Mouse (Mus musculus) liver, embryonic 16.5 days (tissue): ENCODE data around the gene Anapc11. TPM values are rescaled to one million over a fixed set of nuclear protein-coding genes. Genes with fewer than 3 reads are reported as not detected.
"Not testable (repeated sequence)": the region's sequence is repeated elsewhere in the genome, so short reads cannot be mapped to it uniquely, and the experiment has no call there.

ENCODE experiments used
- ATAC-seq: fragments of 200-750 bp; cut with Nextera tagmentation; 2 replicates; pipeline ENCODE4 v1.8.0; 2017; ENCODE audit warnings: low read depth, mild to moderate bottlenecking, moderate number of reproducible peaks, moderate library complexity
- H3K27ac ChIP-seq: fragments of 300-500 bp; sonication (generic); 2 replicates; pipeline ENCODE4 v1.5.1; 2014; ENCODE audit warnings: mild to moderate bottlenecking, low read length
- H3K27me3 ChIP-seq: fragments of 300-500 bp; sonication (generic); 2 replicates; pipeline ENCODE4 v1.6.1; 2014; ENCODE audit warnings: low read depth, low read length, mixed read lengths; ENCODE audit not compliant: control insufficient read depth, insufficient read depth
- H3K36me3 ChIP-seq: fragments of 300-500 bp; sonication (generic); 2 replicates; pipeline ENCODE4 v1.6.1; 2014; ENCODE audit warnings: mild to moderate bottlenecking; ENCODE audit not compliant: control insufficient read depth, insufficient read depth
- H3K4me1 ChIP-seq: fragments of 300-500 bp; sonication (generic); 2 replicates; pipeline ENCODE4 v1.6.1; 2014; ENCODE audit warnings: low read depth, low read length, mixed read lengths; ENCODE audit not compliant: control insufficient read depth
- H3K4me2 ChIP-seq: fragments of 300-500 bp; sonication (generic); 2 replicates; pipeline ENCODE4 v1.6.1; 2014; ENCODE audit warnings: low read depth, low read length, mixed read lengths
- H3K4me3 ChIP-seq: fragments of 300-500 bp; sonication (generic); 2 replicates; pipeline ENCODE4 v1.5.1; 2014; ENCODE audit warnings: low read depth, mild to moderate bottlenecking, low read length
- H3K9ac ChIP-seq: fragments of 300-500 bp; sonication (generic); 2 replicates; pipeline ENCODE4 v1.6.1; 2014; ENCODE audit warnings: low read depth, low read length
- H3K9me3 ChIP-seq: fragments of 300-500 bp; sonication (generic); replicated peaks from 2 replicates; pipeline ENCODE4 v1.6.1; 2016; ENCODE audit warnings: low read length; ENCODE audit not compliant: control insufficient read depth
- WGBS: fragments of 180-500 bp; shearing (Covaris S2); extraction: QIAGEN DNeasy Blood & Tissue Kit; methylation state at CpG from one replicate; pipeline ENCODE4 v1.1.7; 2014; ENCODE audit not compliant: insufficient replicate concordance; 5-methylcytosine and 5-hydroxymethylcytosine counted together
- polyA plus RNA-seq: library from polyadenylated mRNA; unstranded; fragments of >200 nt; fragmentation: Nextera tagmentation; extraction: Ambion mirVana; gene quantifications from 2 replicates; pipeline ENCODE4 v1.2.1, GENCODE M21; 2015

Gene Anapc11
- polyA plus RNA-seq, 1 experiment from 2014 or later = 67.8 TPM

- H3K36me3 ChIP-seq = peaks cover 39% of the 10 kb centered on the region
- WGBS = 77% methylated on average over 6 of the region's 6 CpGs
These were observed 39.4 kb upstream of the Anapc11 start for GRCm38 (mm10) chr11:120558843-120559242.

DNA sequence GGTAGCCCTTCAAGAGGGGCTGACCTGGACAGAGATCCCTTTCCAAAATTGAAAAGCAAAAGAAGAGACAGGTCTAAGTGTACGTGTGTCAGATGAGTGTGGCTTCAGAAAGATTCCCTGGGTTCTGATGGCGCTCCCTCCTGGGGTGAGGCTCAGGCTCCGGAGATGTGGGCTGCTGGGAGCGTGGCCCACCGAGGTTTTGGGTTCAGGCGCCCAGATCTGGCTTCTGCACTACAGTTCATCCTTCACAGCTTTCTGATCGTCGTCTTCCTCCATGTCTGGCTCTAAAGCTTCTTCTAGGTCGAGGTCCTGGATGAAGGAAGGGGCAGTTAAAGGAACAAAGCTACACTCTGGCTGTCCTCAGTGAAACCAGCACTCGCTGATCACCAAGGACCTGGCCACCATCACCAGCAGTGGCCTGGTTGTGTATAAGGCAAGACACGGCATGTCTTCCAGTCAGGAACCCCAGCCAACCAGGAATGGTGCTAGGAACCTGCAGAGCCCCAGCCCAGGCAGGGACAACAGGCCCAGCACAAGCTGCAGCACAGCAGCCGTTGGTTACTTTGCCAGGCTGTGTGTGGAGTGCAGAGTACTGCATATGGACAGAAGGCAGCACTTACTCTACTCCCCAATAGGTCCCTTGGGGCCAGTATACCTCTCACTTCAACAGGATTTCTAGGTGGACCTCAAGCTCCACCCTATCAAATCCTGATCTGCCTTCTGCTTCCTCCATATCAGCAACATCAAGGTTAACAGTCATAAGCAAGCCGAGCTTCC is 37.1 kb upstream of the Anapc11 start:
- Histone ChIP-seq H3K27me3 (no peaks in the 10 kb centered on the region), H3K4me1 (no peaks in the 10 kb centered on the region), H3K4me3 (no peak overlapping the region), H3K27ac (no peak overlapping the region), H3K9me3 (no peaks in the 10 kb centered on the region), H3K36me3 (peaks cover 54% of the 10 kb centered on the region), H3K4me2 (no peak overlapping the region), H3K9ac (no peak overlapping the region)
- ATAC-seq = no peak
- 74% methylated on average over 13 of the region's 13 CpGs for WGBS

More at GRCm38 (mm10) chr11:120558843-120559242, 39.4 kb upstream of the Anapc11 start:
- H3K4me1 ChIP-seq, H3K9me3 ChIP-seq, H3K4me3 ChIP-seq, H3K27me3 ChIP-seq, ATAC-seq, H3K27ac ChIP-seq, H3K9ac ChIP-seq, H3K4me2 ChIP-seq: not testable (repeated sequence)

GRCm38 (mm10) chr11:120562949-120563348 is 35.3 kb upstream of the Anapc11 start:
- no peaks in the 10 kb centered on the region for H3K9me3 ChIP-seq
- no peak for ATAC-seq
- H3K36me3 ChIP-seq = peaks cover 67% of the 10 kb centered on the region

GRCm38 (mm10) chr11:120565114-120565513 is 33.1 kb upstream of the Anapc11 start:
- peaks cover 76% of the 10 kb centered on the region for H3K36me3 ChIP-seq

More at GRCm38 (mm10) chr11:120562949-120563348, 35.3 kb upstream of the Anapc11 start:
- no peak overlapping the region for H3K4me3 ChIP-seq
- no peak overlapping the region for H3K9ac ChIP-seq
- 88% methylated on average over 13 of the region's 13 CpGs for WGBS
- no peaks in the 10 kb centered on the region for H3K4me1 ChIP-seq
- no peak overlapping the region for H3K27ac ChIP-seq
- no peaks in the 10 kb centered on the region for H3K27me3 ChIP-seq
- H3K4me2 ChIP-seq = no peak overlapping the region

GRCm38 (mm10) chr11:120568324-120568723 is 29.9 kb upstream of the Anapc11 start:
- Histone ChIP-seq H3K27me3 (no peaks in the 10 kb centered on the region), H3K4me3 (no peak overlapping the region), H3K27ac (no peak overlapping the region), H3K4me1 (peaks cover 20% of the 10 kb centered on the region), H3K36me3 (peaks cover 56% of the 10 kb centered on the region), H3K4me2 (no peak overlapping the region), H3K9me3 (no peaks in the 10 kb centered on the region), H3K9ac (no peak overlapping the region)
- no peak for ATAC-seq
- 85% methylated on average over 6 of the region's 6 CpGs for WGBS

More at GRCm38 (mm10) chr11:120565114-120565513, 33.1 kb upstream of the Anapc11 start:
- Histone ChIP-seq H3K4me3 (no peak overlapping the region), H3K27ac (no peak overlapping the region), H3K4me2 (no peak overlapping the region), H3K9ac (no peak overlapping the region), H3K4me1 (no peaks in the 10 kb centered on the region; the same call in 1 of the 2 replicates), H3K27me3 (no peaks in the 10 kb centered on the region), H3K9me3 (no peaks in the 10 kb centered on the region)
- 75% methylated on average over 9 of the region's 9 CpGs for WGBS
- ATAC-seq = no peak

- Histone ChIP-seq H3K9me3 (no peaks in the 10 kb centered on the region), H3K27me3 (no peaks in the 10 kb centered on the region), H3K4me1 (peaks cover 29% of the 10 kb centered on the region), H3K4me2 (peak overlapping the region; percentile 96), H3K4me3 (peak overlapping the region; percentile 97), H3K9ac (peak overlapping the region; percentile 95), H3K27ac (peak overlapping the region; percentile 88), H3K36me3 (peaks cover 37% of the 10 kb centered on the region)
- WGBS = 25% methylated on average over 3 of the region's 3 CpGs
- ATAC-seq = no peak
These were observed 27.1 kb upstream of the Anapc11 start for GRCm38 (mm10) chr11:120571122-120571521.

- Histone ChIP-seq H3K9ac (peak overlapping the region; percentile 95), H3K4me3 (peak overlapping the region; percentile 97), H3K9me3 (no peaks in the 10 kb centered on the region), H3K27me3 (no peaks in the 10 kb centered on the region), H3K4me2 (peak overlapping the region; percentile 96), H3K4me1 (peaks cover 32% of the 10 kb centered on the region), H3K36me3 (peaks cover 33% of the 10 kb centered on the region), H3K27ac (peak overlapping the region; percentile 88)
- 4% methylated on average over 11 of the region's 11 CpGs for WGBS
- ATAC-seq = no peak
These were observed 26.3 kb upstream of the Anapc11 start for GRCm38 (mm10) chr11:120571754-120572416.

DNA sequence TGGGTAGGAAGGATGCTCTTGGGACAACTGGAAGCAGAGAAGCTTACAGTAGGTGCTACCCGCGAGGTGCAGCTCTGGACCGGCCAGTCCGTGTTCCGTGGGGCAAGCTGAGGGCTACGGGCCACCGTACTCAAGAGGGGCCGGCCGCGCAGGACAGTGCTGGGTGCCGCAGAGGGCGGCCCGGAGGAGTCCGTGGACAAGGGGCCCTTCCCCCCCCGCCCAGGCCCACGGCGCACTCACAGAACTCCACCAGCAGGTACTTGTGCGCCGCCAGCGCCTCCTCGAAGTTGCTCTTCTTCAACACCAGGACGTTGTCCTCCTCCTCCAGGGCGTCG is 25.8 kb upstream of the Anapc11 start:
- H3K36me3 ChIP-seq = peaks cover 28% of the 10 kb centered on the region
- no peaks in the 10 kb centered on the region for H3K27me3 ChIP-seq
- peak overlapping the region; percentile 95 for H3K9ac ChIP-seq
- WGBS = under 1% methylated on average over 24 of the region's 24 CpGs
- peak overlapping the region; percentile 88 for H3K27ac ChIP-seq
- peak overlapping the region; percentile 97 for H3K4me3 ChIP-seq
- peaks cover 32% of the 10 kb centered on the region for H3K4me1 ChIP-seq
- peak; percentile 1 for ATAC-seq
- peak overlapping the region; percentile 96 for H3K4me2 ChIP-seq
- no peaks in the 10 kb centered on the region for H3K9me3 ChIP-seq
